Mouse (Mus musculus) heart, embryonic 10.5 days (tissue): ENCODE data around the gene Gart. TPM values are rescaled to one million over a fixed set of nuclear protein-coding genes. Genes with fewer than 3 reads are reported as not detected.
"Not testable (repeated sequence)": the region's sequence is repeated elsewhere in the genome, so short reads cannot be mapped to it uniquely, and the experiment has no call there.

Experiments
- DNase-seq: peaks from one replicate; pipeline ENCODE4 v3.0.0-alpha.2; 2017; ENCODE audit warnings: low spot score
- H3K27ac ChIP-seq: fragments of 300-500 bp; sonication (generic); 2 replicates; pipeline ENCODE4 v1.5.1; 2016; ENCODE audit warnings: mild to moderate bottlenecking
- H3K27me3 ChIP-seq: fragments of 300-500 bp; sonication (generic); 2 replicates; pipeline ENCODE4 v1.6.1; 2016; ENCODE audit warnings: mild to moderate bottlenecking; ENCODE audit not compliant: poor library complexity, insufficient read depth, severe bottlenecking
- H3K36me3 ChIP-seq: fragments of 300-500 bp; sonication (generic); 2 replicates; pipeline ENCODE4 v1.6.1; 2016; ENCODE audit warnings: mild to moderate bottlenecking, moderate library complexity
- H3K4me1 ChIP-seq: fragments of 300-500 bp; sonication (generic); 2 replicates; pipeline ENCODE4 v1.6.1; 2016; ENCODE audit warnings: mild to moderate bottlenecking
- H3K4me3 ChIP-seq: fragments of 300-500 bp; sonication (generic); 2 replicates; pipeline ENCODE4 v1.5.1; 2016; ENCODE audit warnings: mild to moderate bottlenecking, moderate library complexity
- H3K9me3 ChIP-seq: fragments of 300-500 bp; sonication (generic); 2 replicates; pipeline ENCODE4 v1.6.1; 2016; ENCODE audit warnings: mild to moderate bottlenecking, moderate library complexity
- WGBS: fragments of 180-500 bp; shearing (Covaris S2); methylation state at CpG from one replicate; pipeline ENCODE4 v1.1.7; 2016; 5-methylcytosine and 5-hydroxymethylcytosine counted together
- polyA plus RNA-seq: library from polyadenylated mRNA; unstranded; fragments of >200 nt; fragmentation: Nextera tagmentation; extraction: Ambion mirVana; gene quantifications from 2 replicates; pipeline ENCODE4 v1.2.1, GENCODE M21; 2016

The Gart gene
- polyA plus RNA-seq, 1 experiment from 2014 or later: 144 TPM

DNA sequence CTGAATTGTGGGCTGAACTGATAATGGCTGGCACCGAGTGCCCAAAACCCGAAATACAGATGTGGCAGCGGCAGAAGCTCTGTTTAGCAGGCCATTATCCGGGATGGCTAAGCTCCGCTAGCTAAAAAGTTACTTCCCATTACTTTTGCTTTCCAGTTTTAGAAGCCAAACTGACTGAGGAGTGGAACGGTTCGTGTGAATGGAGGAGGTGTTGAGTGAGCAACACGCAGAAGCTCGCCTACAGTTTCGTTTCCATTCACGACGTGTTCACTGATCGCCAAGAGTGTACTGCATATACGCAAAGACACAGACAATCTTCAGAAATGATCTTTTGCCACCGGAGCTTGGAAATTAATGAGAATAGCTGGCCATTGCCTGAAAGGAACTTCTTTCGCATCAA is 15.6 kb upstream of the Gart start:
- H3K27ac ChIP-seq: no peak overlapping the region
- no peak overlapping the region for H3K4me3 ChIP-seq
- no peaks in the 10 kb centered on the region for H3K27me3 ChIP-seq
- H3K4me1 ChIP-seq: no peaks in the 10 kb centered on the region
- WGBS: 93% methylated on average over 16 of the region's 16 CpGs
- no peak for DNase-seq
- peaks cover 97% of the 10 kb centered on the region for H3K36me3 ChIP-seq
- no peaks in the 10 kb centered on the region for H3K9me3 ChIP-seq

DNA sequence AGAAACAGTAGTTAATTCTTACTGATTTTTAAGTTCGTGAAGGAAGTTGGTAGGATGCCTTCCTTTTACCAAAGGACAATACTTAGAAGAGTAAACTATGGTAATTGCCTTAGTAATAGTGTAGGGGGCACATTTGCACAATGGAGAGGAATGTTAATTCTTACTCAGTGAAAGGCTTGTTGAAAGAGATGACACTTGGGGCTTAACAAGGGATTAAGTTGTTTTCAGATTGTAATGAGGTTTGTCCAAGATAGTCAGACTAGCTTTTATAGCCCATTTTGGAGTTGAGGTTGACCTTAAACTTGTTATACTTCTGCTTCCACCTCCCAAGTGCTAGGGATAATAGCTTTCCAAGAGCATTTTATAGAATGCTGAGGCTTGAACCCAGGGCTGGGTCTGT is 14.6 kb upstream of the Gart start:
- H3K36me3 ChIP-seq: peaks cover 98% of the 10 kb centered on the region
- H3K9me3 ChIP-seq: no peaks in the 10 kb centered on the region
- 86% methylated on average over 1 of the region's 1 CpGs for WGBS
- H3K27me3 ChIP-seq: no peaks in the 10 kb centered on the region
- no peaks in the 10 kb centered on the region for H3K4me1 ChIP-seq
- no peak overlapping the region for H3K4me3 ChIP-seq
- H3K27ac ChIP-seq: no peak overlapping the region
- no peak for DNase-seq

DNA sequence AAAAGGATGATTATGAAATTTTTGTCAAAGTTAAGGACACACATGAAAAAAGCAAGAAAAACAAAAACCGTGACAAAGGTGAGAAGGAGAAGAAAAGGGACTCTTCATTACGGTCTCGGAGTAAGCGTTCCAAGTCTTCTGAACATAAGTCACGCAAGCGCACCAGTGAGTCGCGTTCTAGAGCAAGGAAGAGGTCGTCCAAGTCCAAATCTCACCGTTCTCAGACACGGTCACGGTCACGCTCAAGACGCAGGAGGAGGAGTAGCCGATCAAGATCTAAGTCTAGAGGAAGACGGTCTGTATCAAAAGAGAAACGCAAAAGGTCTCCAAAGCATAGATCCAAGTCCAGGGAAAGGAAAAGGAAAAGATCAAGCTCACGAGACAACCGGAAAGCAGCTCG is 13.0 kb upstream of the Gart start:
- Histone ChIP-seq H3K9me3 (no peaks in the 10 kb centered on the region), H3K27ac (no peak overlapping the region), H3K36me3 (peaks cover 98% of the 10 kb centered on the region), H3K4me3 (no peak overlapping the region), H3K27me3 (no peaks in the 10 kb centered on the region), H3K4me1 (peaks cover 2% of the 10 kb centered on the region; the same call in 1 of the 2 replicates)
- DNase-seq: no peak
- WGBS: 96% methylated on average over 20 of the region's 20 CpGs

DNA sequence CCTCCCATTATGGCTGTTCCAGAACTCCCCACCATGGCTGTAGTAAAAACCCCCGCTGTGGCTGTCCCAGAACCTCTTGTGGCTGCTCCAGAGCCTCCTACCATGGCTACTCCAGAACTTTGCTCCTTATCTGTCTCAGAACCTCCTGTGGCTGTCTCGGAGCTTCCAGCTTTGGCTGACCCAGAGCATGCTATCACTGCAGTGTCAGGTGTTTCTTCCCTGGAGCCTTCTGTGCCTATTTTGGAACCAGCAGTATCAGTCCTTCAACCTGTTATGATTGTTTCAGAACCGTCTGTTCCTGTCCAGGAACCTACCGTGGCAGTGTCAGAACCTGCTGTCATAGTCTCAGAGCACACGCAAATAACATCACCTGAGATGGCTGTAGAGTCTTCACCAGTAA is 11.7 kb upstream of the Gart start:
- Histone ChIP-seq H3K9me3 (no peaks in the 10 kb centered on the region), H3K36me3 (peaks cover 97% of the 10 kb centered on the region), H3K27ac (no peak overlapping the region), H3K4me1 (peaks cover 2% of the 10 kb centered on the region; the same call in 1 of the 2 replicates), H3K4me3 (no peak overlapping the region), H3K27me3 (no peaks in the 10 kb centered on the region)
- DNase-seq: no peak
- WGBS: 84% methylated on average over 5 of the region's 5 CpGs

DNA sequence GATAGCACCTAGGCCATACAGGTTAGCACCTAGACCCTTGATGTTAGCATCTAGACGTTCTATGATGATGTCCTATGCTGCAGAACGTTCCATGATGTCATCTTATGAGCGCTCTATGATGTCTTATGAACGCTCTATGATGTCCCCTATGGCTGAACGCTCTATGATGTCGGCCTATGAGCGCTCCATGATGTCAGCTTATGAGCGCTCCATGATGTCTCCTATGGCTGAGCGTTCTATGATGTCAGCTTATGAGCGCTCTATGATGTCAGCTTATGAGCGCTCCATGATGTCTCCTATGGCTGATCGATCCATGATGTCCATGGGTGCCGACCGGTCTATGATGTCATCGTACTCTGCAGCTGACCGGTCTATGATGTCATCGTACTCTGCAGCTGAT is 10.5 kb upstream of the Gart start:
- Histone ChIP-seq H3K9me3 (no peaks in the 10 kb centered on the region), H3K27ac (no peak overlapping the region), H3K27me3 (no peaks in the 10 kb centered on the region), H3K4me3 (no peak overlapping the region), H3K4me1 (peaks cover 2% of the 10 kb centered on the region; the same call in 1 of the 2 replicates), H3K36me3 (peaks cover 95% of the 10 kb centered on the region)
- 96% methylated on average over 17 of the region's 17 CpGs for WGBS
- DNase-seq: no peak

DNA sequence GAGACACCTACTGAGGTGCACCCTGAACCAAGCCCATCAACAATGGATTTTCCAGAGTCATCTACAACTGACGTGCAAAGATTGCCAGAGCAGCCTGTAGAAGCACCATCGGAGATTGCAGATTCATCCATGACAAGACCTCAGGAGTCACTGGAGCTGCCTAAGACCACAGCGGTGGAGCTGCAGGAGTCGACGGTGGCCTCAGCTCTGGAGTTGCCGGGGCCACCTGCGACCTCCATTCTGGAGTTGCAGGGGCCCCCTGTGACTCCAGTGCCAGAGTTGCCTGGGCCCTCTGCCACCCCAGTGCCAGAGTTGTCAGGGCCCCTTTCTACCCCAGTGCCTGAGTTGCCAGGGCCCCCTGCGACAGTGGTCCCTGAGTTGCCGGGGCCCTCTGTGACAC is 8.5 kb upstream of the Gart start:
- no peak for DNase-seq
- Histone ChIP-seq H3K27ac (no peak overlapping the region), H3K9me3 (no peaks in the 10 kb centered on the region), H3K4me1 (peaks cover 2% of the 10 kb centered on the region; the same call in 1 of the 2 replicates), H3K36me3 (peaks cover 91% of the 10 kb centered on the region), H3K27me3 (no peaks in the 10 kb centered on the region), H3K4me3 (no peak overlapping the region)
- 96% methylated on average over 9 of the region's 9 CpGs for WGBS

DNA sequence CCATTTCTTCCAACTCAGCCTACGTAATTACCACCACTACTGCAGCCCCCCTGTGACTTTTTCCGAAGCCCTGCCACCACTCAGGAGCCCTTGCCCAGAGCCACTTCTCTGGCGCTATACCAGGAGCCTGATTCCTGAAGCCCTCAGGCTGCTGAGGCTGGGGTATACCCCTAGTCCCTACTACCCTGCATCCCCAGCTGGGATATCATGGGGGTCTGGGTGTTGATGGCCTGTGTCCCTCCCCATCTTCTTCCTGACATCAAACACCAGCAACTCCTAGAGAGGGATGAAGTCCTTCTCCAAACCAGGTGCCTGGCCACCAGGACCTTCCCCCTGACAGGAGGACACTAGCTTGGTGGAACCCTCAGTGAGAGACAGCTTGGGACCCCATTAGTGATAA is 5.4 kb upstream of the Gart start:
- Histone ChIP-seq H3K4me1 (peaks cover 6% of the 10 kb centered on the region), H3K9me3 (no peaks in the 10 kb centered on the region), H3K27me3 (no peaks in the 10 kb centered on the region), H3K36me3 (peaks cover 60% of the 10 kb centered on the region), H3K27ac (no peak overlapping the region), H3K4me3 (no peak overlapping the region)
- WGBS: 95% methylated on average over 3 of the region's 3 CpGs
- no peak for DNase-seq

DNA sequence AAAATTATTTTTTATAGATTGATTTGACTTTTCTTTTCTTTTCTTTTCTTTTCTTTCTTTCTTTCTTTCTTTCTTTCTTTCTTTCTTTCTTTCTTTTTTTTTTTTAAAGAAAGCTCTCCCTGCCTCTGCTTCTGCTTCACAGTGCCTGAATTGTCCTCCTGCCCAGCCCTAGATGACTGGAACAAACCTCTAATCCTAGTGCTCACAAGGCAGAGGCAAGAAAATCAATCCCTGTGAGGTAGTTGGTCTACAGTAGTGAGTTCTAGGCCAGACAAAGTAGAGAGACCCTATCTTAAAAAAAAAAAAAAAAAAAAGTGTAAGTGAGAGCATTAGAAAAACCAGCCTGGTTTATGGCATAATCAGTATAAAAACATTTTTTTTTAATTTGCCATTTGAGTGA is 3.0 kb upstream of the Gart start:
- Histone ChIP-seq H3K36me3 (peaks cover 36% of the 10 kb centered on the region), H3K4me1 (peaks cover 10% of the 10 kb centered on the region), H3K27ac (no peak overlapping the region), H3K27me3 (no peaks in the 10 kb centered on the region), H3K4me3 (0 out of 2 replicates have a peak overlapping the region, but pooled peaks have one; percentile 87), H3K9me3 (no peaks in the 10 kb centered on the region)
- DNase-seq: no peak

DNA sequence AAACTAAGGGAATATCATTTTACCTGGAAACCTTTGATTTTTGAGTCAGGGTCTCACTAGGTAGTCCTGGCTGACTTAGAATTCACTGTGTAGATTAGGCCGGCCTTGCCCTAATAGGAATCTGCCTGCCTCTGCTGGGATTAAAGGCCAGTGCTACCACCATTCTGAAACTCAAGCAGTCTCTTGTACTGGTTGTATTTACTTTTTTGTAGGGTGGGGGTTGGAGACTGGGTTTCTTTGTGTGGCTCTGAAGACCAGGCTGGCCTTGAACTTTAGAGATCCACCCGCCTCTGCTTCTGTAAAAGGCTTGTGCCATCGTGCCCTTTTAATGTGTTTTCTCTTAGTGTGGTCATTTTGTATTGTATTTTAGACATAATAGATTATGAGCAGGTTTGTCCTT is 2.5 kb upstream of the Gart start:
- Histone ChIP-seq H3K27me3 (no peaks in the 10 kb centered on the region), H3K27ac (no peak overlapping the region), H3K4me1 (peaks cover 10% of the 10 kb centered on the region), H3K9me3 (no peaks in the 10 kb centered on the region), H3K36me3 (peaks cover 31% of the 10 kb centered on the region), H3K4me3 (peak overlapping the region; percentile 87)
- peak; percentile 50 for DNase-seq
- WGBS: 62% methylated on average over 3 of the region's 3 CpGs

DNA sequence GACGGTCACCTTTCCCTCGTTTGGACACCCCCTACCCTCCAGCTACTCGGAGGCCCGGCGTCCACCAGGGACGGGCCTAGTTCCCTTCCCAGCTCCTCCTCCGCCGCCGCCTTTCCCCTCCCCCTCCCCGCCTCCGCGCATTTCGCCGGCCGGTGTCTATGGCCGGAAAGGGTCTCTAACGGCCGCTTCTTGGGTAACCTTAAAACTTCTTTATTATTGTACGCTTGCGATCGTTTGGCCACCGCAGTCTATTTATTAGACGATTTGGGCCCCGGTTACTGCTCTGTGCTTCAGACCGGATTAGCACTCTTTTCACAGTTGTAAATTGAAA is 1.4 kb upstream of the Gart start:
- Histone ChIP-seq H3K27ac (peak overlapping the region; percentile 99), H3K36me3 (peaks cover 24% of the 10 kb centered on the region), H3K4me1 (peaks cover 10% of the 10 kb centered on the region), H3K27me3 (no peaks in the 10 kb centered on the region), H3K4me3 (peak overlapping the region; percentile 87), H3K9me3 (no peaks in the 10 kb centered on the region)
- DNase-seq: peak; percentile 89
- 0% methylated on average over 25 of the region's 25 CpGs for WGBS

DNA sequence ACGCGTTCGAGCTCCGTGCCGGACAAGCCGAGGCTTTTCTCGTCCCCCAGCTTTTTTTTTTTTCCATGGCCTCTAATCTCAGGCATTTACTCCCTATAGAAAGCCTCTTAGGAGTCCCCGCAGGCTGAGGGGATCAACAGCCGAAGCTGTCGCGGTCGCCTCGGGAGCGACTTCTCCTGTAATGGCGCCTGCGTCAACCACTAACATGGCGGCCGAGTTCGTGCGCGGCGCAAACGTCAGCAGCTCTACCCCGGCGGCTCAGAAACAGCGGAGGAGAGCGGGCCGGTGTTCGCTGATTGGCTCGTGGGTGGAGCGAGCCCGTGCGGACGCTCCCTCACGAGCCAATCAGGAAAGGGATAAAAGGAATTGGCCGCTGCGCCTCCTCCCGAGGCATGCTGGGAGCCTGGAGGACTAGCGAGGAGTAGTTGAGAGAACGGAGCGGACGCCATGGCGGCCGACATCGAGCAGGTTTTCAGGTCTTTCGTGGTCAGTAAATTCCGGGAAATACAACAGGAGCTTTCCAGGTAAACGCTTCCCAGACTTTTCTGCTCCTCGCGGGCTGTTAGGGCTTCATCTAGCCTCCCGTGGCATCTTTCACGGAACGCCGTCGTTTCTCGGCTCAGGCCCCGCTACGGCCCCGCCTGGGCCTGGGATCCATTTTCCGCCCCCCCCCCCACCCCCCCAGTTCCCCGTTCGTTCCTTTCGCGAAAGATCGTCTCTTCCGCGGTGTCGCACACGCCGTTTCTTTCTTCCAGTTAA is 888 bp upstream of the Gart start, which contains the start of gene Son:
Gene Son (plus strand): TSS at position 46 of the 759 bp plus-strand sequence.
- Histone ChIP-seq H3K27ac (peak within 1 kb of the TSS; percentile 99), H3K36me3 (peaks cover 26% of the 10 kb centered on the region), H3K27me3 (no peaks in the 10 kb centered on the region), H3K4me1 (peaks cover 10% of the 10 kb centered on the region), H3K4me3 (peak within 1 kb of the TSS; percentile 87), H3K9me3 (no peaks in the 10 kb centered on the region)
- DNase-seq: peak; percentile 98
- WGBS: under 1% methylated on average over 70 of the region's 70 CpGs

DNA sequence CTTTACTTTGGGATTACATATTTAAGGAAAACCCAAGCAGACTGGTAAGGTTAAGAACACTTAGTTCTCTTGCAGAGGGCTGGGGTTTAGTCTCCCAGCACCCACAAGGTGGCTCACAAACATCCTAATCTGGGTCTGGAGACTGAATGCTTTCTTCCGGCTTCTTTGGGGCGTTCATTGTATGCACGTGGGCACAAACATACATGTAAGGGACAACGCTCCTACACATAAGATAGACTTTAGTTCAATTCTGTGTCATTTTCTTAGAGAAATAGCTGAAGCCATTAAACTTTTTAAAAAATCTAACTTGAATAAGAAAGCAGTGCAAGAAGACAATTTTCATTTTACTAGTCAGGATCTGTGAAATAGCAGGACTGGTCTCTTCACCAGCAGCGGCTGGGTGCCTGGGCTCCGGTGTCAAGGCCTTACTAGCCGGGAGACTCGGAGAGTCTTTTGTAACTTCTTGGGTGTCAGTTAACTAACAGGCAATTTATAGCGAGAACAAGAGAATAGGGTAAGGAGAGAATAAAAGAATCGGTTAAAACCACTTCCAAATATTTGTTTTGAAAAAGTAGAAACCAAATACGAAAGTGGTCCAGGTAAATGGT is 653 bp downstream of the Gart start:
- H3K4me3 ChIP-seq: peak overlapping the region; percentile 87
- no peaks in the 10 kb centered on the region for H3K9me3 ChIP-seq
- H3K36me3 ChIP-seq: peaks cover 26% of the 10 kb centered on the region
- WGBS: 2% methylated on average over 11 of the region's 11 CpGs
- H3K4me1 ChIP-seq: peaks cover 10% of the 10 kb centered on the region
- peak; percentile 76 for DNase-seq
- H3K27me3 ChIP-seq: no peaks in the 10 kb centered on the region
- H3K27ac ChIP-seq: peak overlapping the region; percentile 99

DNA sequence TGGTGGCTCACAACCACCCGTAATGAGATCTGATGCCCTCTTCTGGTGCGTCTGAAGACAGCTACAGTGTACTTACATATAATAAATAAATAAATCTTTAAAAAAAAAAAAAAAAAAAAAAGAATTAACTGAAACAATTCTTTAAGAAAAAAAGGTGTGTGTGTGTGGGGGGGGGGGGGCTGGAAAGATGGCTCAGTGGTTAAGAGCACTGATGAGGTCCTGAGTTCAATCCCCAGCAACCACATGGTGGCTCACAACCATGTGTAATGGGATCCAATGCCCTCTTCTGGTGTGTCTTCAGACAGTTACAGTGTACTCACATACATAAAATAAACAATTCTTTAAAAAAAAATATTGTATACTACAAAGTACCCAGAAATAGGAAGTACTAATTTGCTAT is 1.3 kb downstream of the Gart start:
- peak overlapping the region; percentile 87 for H3K4me3 ChIP-seq
- peak; percentile 63 for DNase-seq

More for the DNA sequence above, 1.3 kb downstream of the Gart start:
- H3K4me1 ChIP-seq: peaks cover 10% of the 10 kb centered on the region
- H3K27me3 ChIP-seq, H3K9me3 ChIP-seq, H3K27ac ChIP-seq: not testable (repeated sequence)
- 82% methylated on average over 1 of the region's 2 CpGs for WGBS
- peaks cover 29% of the 10 kb centered on the region for H3K36me3 ChIP-seq
